10 mouse cellular contexts compared by ENCODE assay signal in the genomic region with DNA sequence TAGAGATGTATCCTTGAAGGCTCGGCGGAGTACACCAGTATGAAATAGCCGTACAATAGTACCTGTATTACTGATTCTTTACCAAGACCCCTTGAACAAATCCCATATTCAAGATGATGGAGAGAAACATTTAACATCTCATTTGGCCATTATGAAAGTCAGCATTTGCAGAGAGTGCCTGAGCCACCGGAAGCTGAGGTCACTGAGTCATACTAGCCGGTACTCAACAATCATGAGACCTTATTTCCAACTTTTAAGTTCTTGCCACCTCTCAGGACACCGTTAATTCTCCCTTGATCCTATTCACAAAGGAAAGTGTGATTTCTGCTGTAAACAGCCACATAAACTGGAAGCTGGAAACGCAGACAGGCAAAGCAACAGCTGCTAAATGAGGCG. TPM values are rescaled to one million over a fixed set of nuclear protein-coding genes. Genes with fewer than 3 reads are reported as not detected.
DNase-seq lines count a peak whose midpoint lies in the region; ATAC-seq lines count a peak whose summit lies in the region.
"Had no signal": no experiment of that assay in that cellular context is flagged by ENCODE, and none has a peak within 500 bp of the region (broad histone marks: within the 10 kb centered on the region; RNA-seq: fewer than 3 reads in every experiment).

No protein-coding gene starts in this region.

- no peaks in the 10 kb centered on the region for H3K36me3 ChIP-seq in heart, embryonic 15.5 days
- H3K36me3 ChIP-seq in embryonic facial prominence, embryonic 14.5 days (ENCODE audit: control insufficient read depth, insufficient read depth, low read length): no peaks in the 10 kb centered on the region
- no peaks in the 10 kb centered on the region for H3K36me3 ChIP-seq in limb, embryonic 10.5 days

- H3K27ac ChIP-seq in heart, embryonic 15.5 days: no peak overlapping the region
- H3K27ac ChIP-seq in embryonic facial prominence, embryonic 14.5 days (replicated peaks; ENCODE audit: low read depth, low read length): peak overlapping the region; percentile 59; the same call in 1 of the 2 replicates
- peak overlapping the region; percentile 87 for H3K27ac ChIP-seq in limb, embryonic 10.5 days
- H3K27ac ChIP-seq: liver, embryonic 14.5 days had no signal

- intact Hi-C loops in left cerebral cortex, postnatal 4 days (cut with DNase I): no loop called here

- DNase-seq in heart, postnatal 4 days: no peak
- peak; percentile 21 for DNase-seq in 3134 (ENCODE audit: extremely low read depth, insufficient read length, low spot score)
- no peak for DNase-seq in embryonic facial prominence, embryonic 14.5 days (ENCODE audit: low spot score)
- no peak for DNase-seq in limb, embryonic 10.5 days (ENCODE audit: low spot score)
- no peak for DNase-seq in cerebellum, postnatal 4 days (ENCODE audit: low spot score in 2 of 2)
- no peak for DNase-seq in left cerebral cortex, postnatal 4 days
- DNase-seq in adrenal gland, adult 18-20 months (ENCODE audit: low spot score in 2 of 2): no peak
- DNase-seq: adrenal gland, adult 2 months had no signal

- H3K9me3 ChIP-seq in heart, embryonic 15.5 days (replicated peaks): no peaks in the 10 kb centered on the region
- no peaks in the 10 kb centered on the region for H3K9me3 ChIP-seq in embryonic facial prominence, embryonic 14.5 days (ENCODE audit: control insufficient read depth, low read length)
- H3K9me3 ChIP-seq in limb, embryonic 10.5 days (replicated peaks): no peaks in the 10 kb centered on the region

- H3K9ac ChIP-seq in heart, embryonic 15.5 days: no peak overlapping the region
- no peak overlapping the region for H3K9ac ChIP-seq in embryonic facial prominence, embryonic 14.5 days (ENCODE audit: low read depth, low read length)
- H3K9ac ChIP-seq: liver, embryonic 14.5 days had no signal

- H3K4me2 ChIP-seq in heart, embryonic 15.5 days: peak overlapping the region; percentile 38
- H3K4me2 ChIP-seq in embryonic facial prominence, embryonic 14.5 days (ENCODE audit: low read depth, low read length): peak overlapping the region; percentile 41

- no peak overlapping the region for H3K4me3 ChIP-seq in heart, embryonic 15.5 days
- H3K4me3 ChIP-seq in embryonic facial prominence, embryonic 14.5 days (ENCODE audit: low read depth, low read length): no peak overlapping the region
- H3K4me3 ChIP-seq in limb, embryonic 10.5 days: peak overlapping the region; percentile 41

- no peak for ATAC-seq in heart, embryonic 15.5 days (replicated peaks; ENCODE audit: insufficient number of reproducible peaks, insufficient read depth, low FRiP score, low read depth)
- ATAC-seq in embryonic facial prominence, embryonic 14.5 days (ENCODE audit: low read depth): no peak

- H3K27me3 ChIP-seq in heart, embryonic 15.5 days: no peaks in the 10 kb centered on the region
- H3K27me3 ChIP-seq in embryonic facial prominence, embryonic 14.5 days (replicated peaks; ENCODE audit: control insufficient read depth, insufficient read depth, low read length): no peaks in the 10 kb centered on the region
- H3K27me3 ChIP-seq in limb, embryonic 10.5 days (ENCODE audit: low read depth, poor library complexity, severe bottlenecking): no peaks in the 10 kb centered on the region

- WGBS in heart, embryonic 15.5 days: 62% methylated on average over 8 of the region's 8 CpGs
- 65% methylated on average over 8 of the region's 8 CpGs for WGBS in embryonic facial prominence, embryonic 14.5 days
- 45% methylated on average over 8 of the region's 8 CpGs for WGBS in limb, embryonic 10.5 days

- H3K4me1 ChIP-seq in heart, embryonic 15.5 days (replicated peaks): peaks cover 13% of the 10 kb centered on the region
- peaks cover 11% of the 10 kb centered on the region for H3K4me1 ChIP-seq in embryonic facial prominence, embryonic 14.5 days (ENCODE audit: control insufficient read depth, insufficient read depth, low read length)
- peaks cover 20% of the 10 kb centered on the region for H3K4me1 ChIP-seq in limb, embryonic 10.5 days

RNA-seq across cellular contexts. Expression of gene Fam120b, which starts 44.1 kb away (rescaled TPM):
- polyA plus RNA-seq in heart, embryonic 15.5 days (2015; fragmentation: Nextera tagmentation; extraction: Ambion mirVana): 14.7 and 17.8 TPM in 2 replicates
- total RNA-seq in heart, postnatal 4 days (2021): 10 to 100 TPM in 1 of 2 experiments, 1 to 10 TPM in 1; 9.2 to 10.5 TPM
- 23.1 and 24.7 TPM in 2 replicates for polyA plus RNA-seq in embryonic facial prominence, embryonic 14.5 days (2014; fragmentation: Nextera tagmentation; extraction: Ambion mirVana)
- polyA plus RNA-seq in limb, embryonic 10.5 days (2016; fragmentation: Nextera tagmentation; extraction: Ambion mirVana): 22.2 and 27.6 TPM in 2 replicates
- 10 to 100 TPM; 39.8 to 40.4 TPM for total RNA-seq in left cerebral cortex, postnatal 4 days (2021)
- 10 to 100 TPM; 19.9 to 22.1 TPM for total RNA-seq in adrenal gland, adult 18-20 months (2021)

RNA-seq across cellular contexts. Expression of gene Psmb1, which starts 59.5 kb away (rescaled TPM):
- 173 and 179 TPM in 2 replicates for polyA plus RNA-seq in heart, embryonic 15.5 days (2015; fragmentation: Nextera tagmentation; extraction: Ambion mirVana)
- total RNA-seq in heart, postnatal 4 days (2021): 100 to 1,000 TPM; 141 to 145 TPM
- polyA plus RNA-seq in embryonic facial prominence, embryonic 14.5 days (2014; fragmentation: Nextera tagmentation; extraction: Ambion mirVana): 257 and 267 TPM in 2 replicates
- 286 and 310 TPM in 2 replicates for polyA plus RNA-seq in limb, embryonic 10.5 days (2016; fragmentation: Nextera tagmentation; extraction: Ambion mirVana)
- 100 to 1,000 TPM; 135 to 138 TPM for total RNA-seq in left cerebral cortex, postnatal 4 days (2021)
- total RNA-seq in adrenal gland, adult 18-20 months (2021): 100 to 1,000 TPM; 166 to 169 TPM

RNA-seq across cellular contexts. Expression of gene Tbp, which starts 59.6 kb away (rescaled TPM):
- polyA plus RNA-seq in heart, embryonic 15.5 days (2015; fragmentation: Nextera tagmentation; extraction: Ambion mirVana): 22.7 and 28.1 TPM in 2 replicates
- 10 to 100 TPM; 17.2 to 18.0 TPM for total RNA-seq in heart, postnatal 4 days (2021)
- 46.6 and 49.3 TPM in 2 replicates for polyA plus RNA-seq in embryonic facial prominence, embryonic 14.5 days (2014; fragmentation: Nextera tagmentation; extraction: Ambion mirVana)
- polyA plus RNA-seq in limb, embryonic 10.5 days (2016; fragmentation: Nextera tagmentation; extraction: Ambion mirVana): 66.7 and 67.0 TPM in 2 replicates
- 10 to 100 TPM; 38.1 to 38.4 TPM for total RNA-seq in left cerebral cortex, postnatal 4 days (2021)
- total RNA-seq in adrenal gland, adult 18-20 months (2021): 10 to 100 TPM; 24.2 to 31.8 TPM
